8 mouse cellular contexts compared by ENCODE assay signal in the genomic region with DNA sequence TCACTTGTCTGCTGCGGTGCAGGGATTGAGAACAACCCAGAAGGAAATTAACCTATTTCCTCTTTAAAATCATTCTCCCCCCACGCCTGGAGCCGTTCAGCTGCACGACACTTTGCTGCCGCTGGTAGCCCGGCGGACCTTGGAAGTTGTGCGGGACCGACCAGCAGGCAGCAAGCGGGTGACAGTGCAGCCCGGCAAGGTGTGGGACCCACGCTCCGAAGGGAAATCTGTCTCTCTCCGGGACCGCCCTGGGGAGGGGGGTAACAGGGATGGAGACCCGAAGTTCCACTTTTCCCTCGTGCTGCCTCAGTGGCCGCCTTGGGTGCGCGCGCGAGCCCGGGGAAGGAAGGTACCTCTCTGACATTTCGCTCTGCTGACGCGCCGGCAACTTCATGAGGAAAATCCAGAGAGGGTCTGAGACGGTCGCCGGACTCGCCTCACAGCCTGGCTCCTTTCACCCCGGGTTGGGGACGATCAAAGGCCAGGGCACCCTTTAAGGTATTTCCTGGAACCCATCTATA. TPM values are rescaled to one million over a fixed set of nuclear protein-coding genes. Genes with fewer than 3 reads are reported as not detected.
A peak's percentile ranks its signal among the peaks of the same experiment; 100 is the strongest.
DNase-seq lines count a peak whose midpoint lies in the region; ATAC-seq and TF ChIP-seq lines count a peak whose summit lies in the region.
"Had no signal": no experiment of that assay in that cellular context is flagged by ENCODE, and none has a peak within 500 bp of the region (broad histone marks: within the 10 kb centered on the region; RNA-seq: fewer than 3 reads in every experiment).

No protein-coding gene starts in this region.

- H3K4me2 ChIP-seq in hindbrain, embryonic 12.5 days (replicated peaks): peak overlapping the region; percentile 68
- peak overlapping the region; percentile 96 for H3K4me2 ChIP-seq in liver, embryonic 12.5 days

- no peaks in the 10 kb centered on the region for H3K27me3 ChIP-seq in erythroblast, embryonic 14.5 days (ENCODE audit: control insufficient read depth)
- H3K27me3 ChIP-seq in hindbrain, embryonic 12.5 days: no peaks in the 10 kb centered on the region; the same call in 1 of the 2 replicates
- H3K27me3 ChIP-seq in liver, embryonic 12.5 days (replicated peaks): no peaks in the 10 kb centered on the region
- H3K27me3 ChIP-seq in testis, adult 2 months (ENCODE audit: control insufficient read depth, insufficient read depth, low read length): no peaks in the 10 kb centered on the region

- H3K27ac ChIP-seq in hindbrain, embryonic 12.5 days: no peak overlapping the region
- H3K27ac ChIP-seq in liver, embryonic 12.5 days: peak overlapping the region; percentile 99
- no peak overlapping the region; the same call in 1 of the 2 replicates for H3K27ac ChIP-seq in testis, adult 2 months (ENCODE audit: control insufficient read depth, insufficient read depth, low read depth, low read length)

- no peak for TF ChIP-seq POLR2A in testis, adult 2 months (IDR thresholded peaks at IDR 0.05; ENCODE audit: control insufficient read depth, low read depth, low read length)

- no peaks in the 10 kb centered on the region for H3K9me3 ChIP-seq in erythroblast, embryonic 14.5 days (ENCODE audit: control insufficient read depth, low read length)
- H3K9me3 ChIP-seq in hindbrain, embryonic 12.5 days (replicated peaks): no peaks in the 10 kb centered on the region
- H3K9me3 ChIP-seq in liver, embryonic 12.5 days (replicated peaks): no peaks in the 10 kb centered on the region

- WGBS in hindbrain, embryonic 12.5 days: under 1% methylated on average over 33 of the region's 33 CpGs
- under 1% methylated on average over 33 of the region's 33 CpGs for WGBS in liver, embryonic 12.5 days (ENCODE audit: insufficient replicate concordance)

- peaks cover 80% of the 10 kb centered on the region for H3K4me1 ChIP-seq in erythroblast, embryonic 14.5 days (ENCODE audit: control insufficient read depth)
- peaks cover 29% of the 10 kb centered on the region for H3K4me1 ChIP-seq in hindbrain, embryonic 12.5 days
- peaks cover 75% of the 10 kb centered on the region for H3K4me1 ChIP-seq in liver, embryonic 12.5 days
- peaks cover 10% of the 10 kb centered on the region for H3K4me1 ChIP-seq in testis, adult 2 months (ENCODE audit: control insufficient read depth, insufficient read depth, low read length)

- peaks cover 44% of the 10 kb centered on the region for H3K36me3 ChIP-seq in erythroblast, embryonic 14.5 days (ENCODE audit: control insufficient read depth)
- H3K36me3 ChIP-seq in hindbrain, embryonic 12.5 days: no peaks in the 10 kb centered on the region
- peaks cover 26% of the 10 kb centered on the region for H3K36me3 ChIP-seq in liver, embryonic 12.5 days
- H3K36me3 ChIP-seq in testis, adult 2 months (ENCODE audit: control insufficient read depth, insufficient read depth, low read length): no peaks in the 10 kb centered on the region

- TF ChIP-seq CTCF in testis, adult 2 months (IDR thresholded peaks at IDR 0.05; ENCODE audit: control insufficient read depth, insufficient read depth, insufficient replicate concordance, low read depth, low read length): no peak

- peak overlapping the region; percentile 100 for H3K4me3 ChIP-seq in erythroblast, embryonic 14.5 days (replicated peaks)
- H3K4me3 ChIP-seq in hindbrain, embryonic 12.5 days: peak overlapping the region; percentile 75
- H3K4me3 ChIP-seq in liver, embryonic 12.5 days: peak overlapping the region; percentile 77
- peak overlapping the region; percentile 72 for H3K4me3 ChIP-seq in testis, adult 2 months (ENCODE audit: control insufficient read depth, low read depth, low read length)

- peak overlapping the region; percentile 91 for H3K9ac ChIP-seq in hindbrain, embryonic 12.5 days
- H3K9ac ChIP-seq in liver, embryonic 12.5 days: peak overlapping the region; percentile 99

- ATAC-seq in hindbrain, embryonic 12.5 days (ENCODE audit: low FRiP score): no peak; the same call in 1 of the 2 replicates
- ATAC-seq in liver, embryonic 12.5 days: no peak

- peak; percentile 33 for DNase-seq in ES-CJ7 (ENCODE audit: low read depth, low spot score)
- DNase-seq in adrenal gland, postnatal 36 days: peak; percentile 25 to 44
- DNase-seq in neural tube, embryonic 10.5 days (ENCODE audit: extremely low spot score, low spot score): peak; percentile 74

RNA-seq across cellular contexts. Expression of gene Arsg, which starts 0.9 kb away (rescaled TPM):
- 1 to 10 TPM; 5.3 to 7.1 TPM for total RNA-seq in adrenal gland, postnatal 36 days (2021)
- polyA plus RNA-seq in erythroblast, embryonic 14.5 days (2012): 0.09 and 0.17 TPM in 2 replicates
- polyA plus RNA-seq in hindbrain, embryonic 12.5 days (2016; fragmentation: Nextera tagmentation; extraction: Ambion mirVana): 4.7 and 5.9 TPM in 2 replicates
- polyA plus RNA-seq in liver, embryonic 12.5 days (2016; fragmentation: Nextera tagmentation; extraction: Ambion mirVana): 2.9 and 3.7 TPM in 2 replicates
- 3.1 and 3.3 TPM in 2 replicates for polyA plus RNA-seq in testis, adult 2 months (2012; rRNA removed)

RNA-seq across cellular contexts. Expression of gene Slc16a6, which starts 1.2 kb away (rescaled TPM):
- total RNA-seq in adrenal gland, postnatal 36 days (2021): 1 to 10 TPM in 1 of 2 experiments, under 1 TPM in 1; 0.43 to 1.5 TPM
- polyA plus RNA-seq in erythroblast, embryonic 14.5 days (2012): 4.7 and 5.3 TPM in 2 replicates
- 4.0 and 4.6 TPM in 2 replicates for polyA plus RNA-seq in hindbrain, embryonic 12.5 days (2016; fragmentation: Nextera tagmentation; extraction: Ambion mirVana)
- polyA plus RNA-seq in liver, embryonic 12.5 days (2016; fragmentation: Nextera tagmentation; extraction: Ambion mirVana): 51.5 and 53.7 TPM in 2 replicates
- 1.3 and 1.9 TPM in 2 replicates for polyA plus RNA-seq in testis, adult 2 months (2012; rRNA removed)

RNA-seq across cellular contexts. Expression of gene Amz2, which starts 46.5 kb away (rescaled TPM):
- 10 to 100 TPM; 36.7 to 49.2 TPM for total RNA-seq in adrenal gland, postnatal 36 days (2021)
- polyA plus RNA-seq in erythroblast, embryonic 14.5 days (2012): 0.22 and 0.26 TPM in 2 replicates
- polyA plus RNA-seq in hindbrain, embryonic 12.5 days (2016; fragmentation: Nextera tagmentation; extraction: Ambion mirVana): 44.1 and 45.7 TPM in 2 replicates
- polyA plus RNA-seq in liver, embryonic 12.5 days (2016; fragmentation: Nextera tagmentation; extraction: Ambion mirVana): 15.6 and 17.8 TPM in 2 replicates
- polyA plus RNA-seq in testis, adult 2 months (2012; rRNA removed): 353 and 458 TPM in 2 replicates

RNA-seq across cellular contexts. Expression of gene 9930022D16Rik, which starts 58.5 kb away (rescaled TPM):
- not detected for total RNA-seq in adrenal gland, postnatal 36 days (2021)
- 0.02 TPM in 1 of 2 replicates, not detected in the other for polyA plus RNA-seq in erythroblast, embryonic 14.5 days (2012)
- polyA plus RNA-seq in hindbrain, embryonic 12.5 days (2016; fragmentation: Nextera tagmentation; extraction: Ambion mirVana): not detected in 2 replicates
- polyA plus RNA-seq in liver, embryonic 12.5 days (2016; fragmentation: Nextera tagmentation; extraction: Ambion mirVana): not detected in 2 replicates
- polyA plus RNA-seq in testis, adult 2 months (2012; rRNA removed): not detected in 2 replicates
- polyA plus RNA-seq: large intestine, adult 2 months had no signal

Comparison
In these comparisons a context has a peak if more than half of its experiments do, and no peak if none do; other contexts are left out.
1. RNA of gene Amz2, which starts 46.5 kb away (polyA plus RNA-seq): 353 to 458 TPM in testis, adult 2 months, 44.1 to 45.7 TPM in hindbrain, embryonic 12.5 days and 15.6 to 17.8 TPM in liver, embryonic 12.5 days; 0.22 to 0.26 TPM in erythroblast, embryonic 14.5 days; every median in the first group is over 10 times any median in the second.
2. Peak in every context shown above with its lines, with median percentiles within 50 percentile points of each other: DNase-seq and H3K4me3 ChIP-seq.